Mouse (Mus musculus): ENCODE measurements around the gene 2410004P03Rik. TPM values are rescaled to one million over a fixed set of nuclear protein-coding genes. Genes with fewer than 3 reads are reported as not detected.

The 2410004P03Rik gene
- total RNA-seq, 2 experiments from 2014 or later, result 1.2 to 2.4 TPM

Other genes with a start within 250 kb of the 2410004P03Rik start
- under 1 TPM; 0.84 to 0.97 TPM for gene Greb1, start 210.8 kb downstream of the 2410004P03Rik start, total RNA-seq (2021)
- 10 to 100 TPM; 19.2 to 21.9 TPM for gene E2f6, start 200.8 kb downstream of the 2410004P03Rik start, total RNA-seq (2021)
- 10 to 100 TPM; 53.2 to 57.3 TPM for gene Rock2, start 116.8 kb downstream of the 2410004P03Rik start, total RNA-seq (2021)
- gene Pqlc3, start 11.3 kb downstream of the 2410004P03Rik start, total RNA-seq (2021), result 1 to 10 TPM in 1 of 2 experiments, under 1 TPM in 1; 0.68 to 1.1 TPM
- gene Kcnf1, start 165.2 kb upstream of the 2410004P03Rik start, total RNA-seq (2021), result 10 to 100 TPM; 35.1 to 36.1 TPM

All from left cerebral cortex, postnatal 4 days (tissue).